Mouse (Mus musculus) midbrain, embryonic 10.5 days (tissue): Measurements from ENCODE around the gene Gm20479. TPM values are rescaled to one million over a fixed set of nuclear protein-coding genes. Genes with fewer than 3 reads are reported as not detected.

Experiments
- DNase-seq: peaks from one replicate; pipeline ENCODE4 v3.0.0-alpha.2; 2017; ENCODE audit warnings: low spot score
- H3K27ac ChIP-seq: fragments of 300-500 bp; sonication (generic); replicated peaks from 2 replicates; pipeline ENCODE4 v1.5.1; 2016; ENCODE audit warnings: mild to moderate bottlenecking
- H3K27me3 ChIP-seq: fragments of 300-500 bp; sonication (generic); 2 replicates; pipeline ENCODE4 v1.6.1; 2016; ENCODE audit warnings: low read depth, mild to moderate bottlenecking; ENCODE audit not compliant: poor library complexity, severe bottlenecking
- H3K36me3 ChIP-seq: fragments of 300-500 bp; sonication (generic); 2 replicates; pipeline ENCODE4 v1.6.1; 2016; ENCODE audit warnings: mild to moderate bottlenecking, moderate library complexity
- H3K4me1 ChIP-seq: fragments of 300-500 bp; sonication (generic); 2 replicates; pipeline ENCODE4 v1.6.1; 2016
- H3K4me3 ChIP-seq: fragments of 300-500 bp; sonication (generic); 2 replicates; pipeline ENCODE4 v1.5.1; 2016; ENCODE audit warnings: mild to moderate bottlenecking, moderate library complexity
- H3K9me3 ChIP-seq: fragments of 300-500 bp; sonication (generic); replicated peaks from 2 replicates; pipeline ENCODE4 v1.6.1; 2016; ENCODE audit warnings: mild to moderate bottlenecking
- WGBS: fragments of 180-500 bp; shearing (Covaris S2); methylation state at CpG from one replicate; pipeline ENCODE4 v1.1.7; 2016; 5-methylcytosine and 5-hydroxymethylcytosine counted together
- polyA plus RNA-seq: library from polyadenylated mRNA; unstranded; fragments of >200 nt; fragmentation: Nextera tagmentation; extraction: Ambion mirVana; gene quantifications from 2 replicates; pipeline ENCODE4 v1.2.1, GENCODE M21; 2016

Gene Gm20479
- polyA plus RNA-seq: 0.48 and 0.82 TPM in 2 replicates

DNA sequence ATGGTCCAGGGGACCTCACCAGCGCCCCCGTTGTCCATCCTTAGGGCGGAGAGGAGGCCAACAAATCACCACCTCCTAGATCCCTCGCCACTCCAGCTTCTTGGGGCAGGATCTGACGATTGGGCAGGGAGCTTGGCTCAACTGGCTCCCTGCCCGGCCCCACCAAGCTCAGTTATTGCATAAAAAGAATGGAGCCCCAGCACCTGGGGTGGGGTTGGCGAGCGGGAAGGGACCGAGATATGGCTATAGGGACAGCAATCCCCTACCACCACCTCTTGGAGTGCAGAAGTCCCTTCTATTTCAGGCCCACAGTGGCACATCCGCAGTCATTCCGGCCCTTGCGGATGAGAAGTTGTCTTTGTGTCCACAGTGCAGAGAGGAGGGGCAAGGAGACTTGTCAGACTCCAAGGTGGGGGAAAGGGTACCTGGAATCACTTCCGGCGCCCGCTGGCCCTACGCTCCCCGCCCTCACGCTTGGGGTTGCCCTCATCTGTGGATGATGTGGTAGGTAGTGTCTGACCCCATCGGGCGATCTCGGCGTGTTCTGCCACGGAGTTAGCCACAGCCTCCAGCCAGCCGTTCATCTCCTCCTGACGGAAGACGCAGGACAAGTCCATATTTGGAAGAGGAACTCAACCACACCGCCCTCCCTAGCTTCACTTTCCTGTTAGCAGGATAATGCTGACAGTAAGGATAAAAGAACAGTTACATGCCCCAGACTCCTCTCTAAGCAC, at the start of gene Gm20479:
TSS of gene Gm20479 (minus strand) at position 559 of the 734 bp plus-strand sequence.
- peaks cover 14% of the 10 kb centered on the region for H3K36me3 ChIP-seq
- DNase-seq: no peak
- H3K9me3 ChIP-seq: no peaks in the 10 kb centered on the region
- WGBS: 4% methylated on average over 27 of the region's 27 CpGs
- peak within 1 kb of the TSS; percentile 67 for H3K27ac ChIP-seq
- H3K4me3 ChIP-seq: peak within 1 kb of the TSS; percentile 83
- peaks cover 49% of the 10 kb centered on the region for H3K27me3 ChIP-seq
- H3K4me1 ChIP-seq: peaks cover 44% of the 10 kb centered on the region

DNA sequence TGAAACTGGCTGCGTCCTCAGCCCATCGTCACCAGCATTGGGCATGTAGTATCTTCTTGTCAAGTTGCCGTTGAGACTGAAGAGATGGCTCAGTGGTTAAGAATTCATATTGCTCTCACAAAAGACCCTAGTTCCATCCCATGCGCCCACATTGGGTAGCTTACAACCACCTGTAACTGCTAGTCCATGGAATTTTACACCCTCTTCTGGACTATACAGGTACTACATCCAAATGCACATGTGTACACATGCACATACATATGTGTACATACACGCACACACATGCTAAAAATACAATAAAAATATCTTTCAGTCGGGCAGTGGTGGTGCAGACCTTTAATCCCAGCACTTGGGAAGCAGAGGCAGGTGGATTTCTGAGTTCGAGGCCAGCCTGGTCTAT, 49.3 kb upstream of the Gm20479 start:
- no peak overlapping the region for H3K27ac ChIP-seq
- H3K36me3 ChIP-seq: no peaks in the 10 kb centered on the region
- WGBS: 79% methylated on average over 7 of the region's 7 CpGs
- H3K9me3 ChIP-seq: peaks cover 16% of the 10 kb centered on the region
- H3K4me1 ChIP-seq: peaks cover 26% of the 10 kb centered on the region
- no peak overlapping the region for H3K4me3 ChIP-seq
- no peak for DNase-seq
- H3K27me3 ChIP-seq: peaks cover 97% of the 10 kb centered on the region

DNA sequence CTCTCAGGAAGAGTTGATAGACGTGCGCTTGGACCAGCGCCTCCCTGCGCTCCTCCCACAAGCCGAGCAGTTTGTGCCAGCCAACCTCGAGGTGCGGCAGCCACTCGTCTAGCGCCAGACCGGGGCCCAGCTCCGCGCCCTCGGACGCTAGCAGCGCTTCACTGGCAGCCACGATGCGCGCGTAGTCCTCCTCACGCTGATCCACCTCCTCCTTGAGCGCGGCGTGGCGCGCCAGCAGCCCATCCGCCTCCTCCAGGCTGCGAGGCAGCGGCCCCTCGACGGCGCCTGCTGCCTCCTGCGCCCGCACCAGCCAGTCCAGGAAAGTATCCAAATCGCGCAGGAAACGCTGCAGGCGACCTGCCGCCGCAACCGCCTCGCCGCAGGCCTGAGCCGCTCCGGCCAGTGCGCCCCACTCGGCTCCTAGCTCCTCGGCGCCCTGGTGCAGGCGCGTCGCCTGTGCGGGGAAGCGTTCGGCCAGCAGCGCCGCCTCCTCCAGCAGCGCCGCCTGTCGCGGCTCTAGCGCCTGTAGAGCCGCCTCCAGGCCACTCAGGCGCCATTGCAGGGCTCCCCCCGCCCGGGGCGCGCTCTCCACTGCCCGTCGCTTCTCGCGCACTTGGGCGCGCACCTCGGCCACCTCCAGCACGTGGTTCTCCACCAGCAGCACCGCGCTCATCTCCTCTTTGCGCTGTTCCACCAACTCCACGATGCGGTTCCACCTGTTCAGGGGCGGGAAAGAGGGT, 47.2 kb upstream of the Gm20479 start:
- Histone ChIP-seq H3K27me3 (peaks cover 97% of the 10 kb centered on the region), H3K36me3 (no peaks in the 10 kb centered on the region), H3K27ac (no peak overlapping the region), H3K4me1 (peaks cover 27% of the 10 kb centered on the region), H3K4me3 (peak overlapping the region; percentile 35), H3K9me3 (peaks cover 16% of the 10 kb centered on the region)
- WGBS: 7% methylated on average over 81 of the region's 81 CpGs
- peak; percentile 27 for DNase-seq

DNA sequence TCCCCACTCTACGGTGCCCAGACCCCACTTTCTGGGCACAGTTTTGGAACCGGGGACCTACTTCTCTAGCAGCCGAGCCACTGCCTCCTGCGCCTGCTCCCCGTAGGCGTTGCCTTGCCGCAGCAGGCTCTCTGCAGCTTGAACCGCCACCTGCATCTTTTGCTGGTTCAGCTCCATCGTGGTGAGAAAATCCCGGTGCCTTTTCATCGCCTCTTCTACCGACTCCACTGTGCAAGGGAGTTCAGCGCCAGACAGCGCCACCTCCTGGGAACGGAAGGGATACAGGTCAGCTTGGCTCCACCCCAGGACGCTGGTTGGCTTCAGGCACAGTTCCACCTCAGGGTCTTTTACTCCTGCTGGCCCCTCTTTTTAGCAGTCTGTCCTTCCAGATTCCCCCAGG, 45.5 kb upstream of the Gm20479 start:
- Histone ChIP-seq H3K4me1 (peaks cover 13% of the 10 kb centered on the region), H3K27ac (no peak overlapping the region), H3K9me3 (peaks cover 16% of the 10 kb centered on the region), H3K4me3 (no peak overlapping the region), H3K27me3 (peaks cover 92% of the 10 kb centered on the region), H3K36me3 (no peaks in the 10 kb centered on the region)
- peak; percentile 66 for DNase-seq
- WGBS: 10% methylated on average over 16 of the region's 16 CpGs

DNA sequence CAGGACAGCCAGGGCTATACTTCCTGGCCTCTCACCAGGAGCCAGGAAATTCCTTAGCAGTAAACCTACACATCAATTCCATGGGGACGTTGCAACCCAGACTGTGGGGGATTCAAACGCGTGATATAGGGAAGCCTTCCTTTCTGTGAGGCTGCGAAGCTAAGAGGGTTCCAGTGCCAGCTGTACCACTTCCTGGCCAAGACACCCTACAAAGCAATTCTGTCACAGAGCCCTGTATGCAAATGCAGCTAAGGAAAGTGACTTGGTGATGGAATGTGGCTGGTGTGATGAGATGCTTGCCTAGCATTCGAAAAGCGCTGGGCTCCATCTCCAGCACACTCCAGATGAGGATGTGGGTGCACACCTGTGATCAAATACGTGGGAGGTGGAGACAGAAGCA, 43.3 kb upstream of the Gm20479 start:
- no peaks in the 10 kb centered on the region for H3K36me3 ChIP-seq
- WGBS: 81% methylated on average over 7 of the region's 7 CpGs
- H3K27me3 ChIP-seq: peaks cover 92% of the 10 kb centered on the region
- no peak overlapping the region for H3K4me3 ChIP-seq
- peaks cover 7% of the 10 kb centered on the region for H3K9me3 ChIP-seq
- H3K4me1 ChIP-seq: peaks cover 33% of the 10 kb centered on the region
- no peak for DNase-seq
- no peak overlapping the region for H3K27ac ChIP-seq

DNA sequence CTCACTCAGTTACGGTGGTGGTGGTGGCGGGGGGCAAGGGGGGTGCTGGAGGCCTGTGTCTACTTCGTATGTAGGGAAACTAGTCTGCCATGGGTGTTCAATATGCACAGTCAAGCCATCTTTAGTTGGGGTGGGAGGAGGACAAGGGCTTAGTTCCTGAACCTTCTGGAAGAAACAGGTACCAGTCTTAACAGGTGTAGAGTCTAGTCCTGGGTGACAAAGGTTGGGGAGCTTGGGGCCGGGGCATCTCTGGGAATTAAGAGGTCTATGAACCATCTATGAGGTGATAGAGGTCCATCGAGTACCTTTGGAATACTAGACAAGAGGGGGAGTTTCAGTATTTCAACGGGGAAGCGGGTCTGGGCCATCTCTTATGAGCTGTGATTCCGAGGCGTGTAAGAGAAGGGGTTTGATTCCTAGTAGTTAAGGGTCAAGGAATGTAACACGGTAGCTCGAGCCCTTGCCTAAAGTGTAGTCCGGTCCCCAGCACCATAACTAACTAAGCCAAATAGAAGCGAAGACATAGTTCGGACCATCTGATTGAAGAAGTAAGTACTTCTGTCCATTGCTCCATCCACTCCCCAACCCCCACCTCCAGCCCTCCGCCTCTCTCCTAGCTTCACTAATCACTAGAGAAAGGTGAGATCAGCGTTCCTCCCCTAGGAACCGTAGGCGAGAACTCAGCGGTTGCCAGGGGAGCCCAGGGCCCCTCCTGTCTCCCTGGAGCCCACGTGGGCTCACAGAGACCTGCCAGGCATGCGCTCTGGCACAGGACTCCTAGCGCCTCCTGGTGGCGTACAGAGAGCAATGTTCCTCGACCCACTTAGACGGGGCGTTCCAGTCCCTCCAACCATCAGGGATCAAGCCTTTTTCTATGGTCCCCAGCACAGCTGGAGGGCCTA, 40.1 kb upstream of the Gm20479 start:
- no peaks in the 10 kb centered on the region for H3K36me3 ChIP-seq
- no peaks in the 10 kb centered on the region for H3K9me3 ChIP-seq
- peaks cover 92% of the 10 kb centered on the region for H3K27me3 ChIP-seq
- DNase-seq: peak; percentile 65
- 18% methylated on average over 26 of the region's 26 CpGs for WGBS
- peak overlapping the region; percentile 61; the same call in 1 of the 2 replicates for H3K4me3 ChIP-seq
- no peak overlapping the region for H3K27ac ChIP-seq
- peaks cover 26% of the 10 kb centered on the region for H3K4me1 ChIP-seq

DNA sequence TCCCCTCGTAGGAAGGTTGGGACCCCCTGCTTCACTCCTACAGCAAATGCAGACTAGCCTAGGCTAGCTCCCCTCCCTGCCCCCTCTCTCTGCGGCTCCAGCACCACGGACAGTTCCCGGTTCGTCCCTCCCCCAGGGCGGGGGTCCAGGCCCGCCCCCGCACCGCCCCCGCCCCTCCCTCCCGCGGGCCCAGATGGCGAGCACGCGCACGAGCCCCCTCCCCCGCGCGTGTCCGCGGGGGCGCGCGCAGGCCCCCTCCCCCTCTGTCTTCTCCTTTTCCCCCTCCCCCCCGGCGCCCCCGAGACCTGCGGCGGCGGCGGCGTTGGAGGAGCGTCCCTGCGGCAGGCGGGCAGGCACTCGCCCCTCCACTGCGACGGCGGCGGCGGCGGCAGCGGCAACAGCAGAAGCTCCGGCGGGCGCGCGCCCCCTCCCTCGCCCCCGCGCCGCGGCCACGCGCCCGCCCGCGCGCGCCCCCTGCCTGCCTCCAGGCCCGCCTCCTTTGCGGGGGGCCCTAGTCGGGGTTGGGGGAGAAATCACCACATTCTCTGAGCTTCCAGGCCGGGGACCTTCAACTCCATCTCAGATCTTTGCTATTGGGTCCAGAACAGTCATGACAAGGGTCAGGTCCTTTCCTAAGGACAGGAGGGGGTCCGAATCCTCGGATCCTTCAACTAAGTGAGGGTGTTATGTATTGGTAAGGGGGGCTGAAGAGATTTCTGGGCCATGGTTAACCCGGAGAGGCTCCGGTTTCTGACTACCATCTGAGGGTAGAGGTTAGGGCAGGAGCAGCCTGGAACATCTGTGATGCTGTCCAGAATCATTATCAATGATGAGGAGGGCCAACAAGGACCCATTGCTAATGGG, 39.2 kb upstream of the Gm20479 start:
- peak overlapping the region; percentile 61; the same call in 1 of the 2 replicates for H3K27ac ChIP-seq
- no peaks in the 10 kb centered on the region for H3K9me3 ChIP-seq
- H3K36me3 ChIP-seq: no peaks in the 10 kb centered on the region
- H3K4me1 ChIP-seq: peaks cover 22% of the 10 kb centered on the region
- peak overlapping the region; percentile 61 for H3K4me3 ChIP-seq
- peaks cover 92% of the 10 kb centered on the region for H3K27me3 ChIP-seq
- 2% methylated on average over 56 of the region's 68 CpGs for WGBS
- peak; percentile 58 for DNase-seq

DNA sequence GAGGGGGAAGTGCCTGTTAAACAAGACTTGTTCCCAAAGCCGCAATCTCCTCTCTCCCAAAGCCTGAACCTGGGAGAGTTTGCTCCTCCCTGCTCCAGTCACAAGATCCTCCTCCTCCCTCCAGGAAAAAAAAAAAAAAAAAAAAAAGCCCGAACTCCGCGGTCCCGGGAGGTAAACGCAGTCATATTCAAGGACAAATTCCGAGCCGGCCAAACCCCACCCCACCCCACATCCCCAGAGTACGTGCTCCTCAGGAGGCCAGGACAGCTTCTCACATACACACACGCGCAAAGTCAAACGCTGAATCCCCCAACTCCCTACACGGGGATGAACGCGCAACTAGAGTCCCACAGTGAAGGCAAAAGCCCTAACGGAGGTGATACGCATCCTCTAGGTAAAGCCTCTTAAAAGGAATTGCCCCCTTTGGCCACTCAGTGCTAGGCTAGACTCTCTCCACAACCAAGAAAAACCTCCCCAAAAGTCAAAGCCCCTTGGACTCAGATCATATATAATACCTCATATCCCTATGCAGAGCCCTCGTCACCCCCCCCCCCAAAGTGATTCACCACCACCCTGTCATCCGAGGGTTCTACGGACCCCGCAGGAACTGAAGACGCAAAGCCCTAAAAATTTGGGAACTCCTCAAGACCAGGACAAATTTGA, 38.4 kb upstream of the Gm20479 start:
- H3K9me3 ChIP-seq: no peaks in the 10 kb centered on the region
- H3K4me1 ChIP-seq: peaks cover 22% of the 10 kb centered on the region
- no peak overlapping the region; the same call in 1 of the 2 replicates for H3K27ac ChIP-seq
- H3K4me3 ChIP-seq: peak overlapping the region; percentile 61
- DNase-seq: no peak
- peaks cover 92% of the 10 kb centered on the region for H3K27me3 ChIP-seq
- under 1% methylated on average over 22 of the region's 22 CpGs for WGBS
- no peaks in the 10 kb centered on the region for H3K36me3 ChIP-seq

DNA sequence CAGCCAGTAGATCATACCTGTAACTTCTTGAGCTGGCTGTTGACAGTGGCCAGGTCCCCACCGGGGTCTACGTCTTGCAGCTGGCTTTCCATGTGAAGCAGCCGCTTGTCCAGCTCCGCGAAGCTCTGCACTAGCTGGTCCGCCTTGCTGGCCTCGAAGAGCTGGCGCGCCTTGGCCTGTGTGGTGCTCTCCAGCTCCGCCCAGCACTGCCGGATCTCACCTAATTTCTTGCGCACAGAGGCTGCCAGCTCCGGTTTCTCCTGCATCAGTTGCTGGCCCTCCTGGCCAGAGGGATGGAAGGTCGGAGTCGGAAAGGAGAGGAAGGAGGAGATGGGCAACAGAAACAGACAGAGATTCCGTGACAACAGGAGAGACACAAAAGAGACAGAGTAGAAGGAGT, 34.2 kb upstream of the Gm20479 start:
- no peak overlapping the region for H3K4me3 ChIP-seq
- peaks cover 10% of the 10 kb centered on the region for H3K4me1 ChIP-seq
- H3K27ac ChIP-seq: no peak overlapping the region
- H3K36me3 ChIP-seq: no peaks in the 10 kb centered on the region
- 48% methylated on average over 16 of the region's 16 CpGs for WGBS
- H3K9me3 ChIP-seq: no peaks in the 10 kb centered on the region
- no peak for DNase-seq
- H3K27me3 ChIP-seq: peaks cover 63% of the 10 kb centered on the region

DNA sequence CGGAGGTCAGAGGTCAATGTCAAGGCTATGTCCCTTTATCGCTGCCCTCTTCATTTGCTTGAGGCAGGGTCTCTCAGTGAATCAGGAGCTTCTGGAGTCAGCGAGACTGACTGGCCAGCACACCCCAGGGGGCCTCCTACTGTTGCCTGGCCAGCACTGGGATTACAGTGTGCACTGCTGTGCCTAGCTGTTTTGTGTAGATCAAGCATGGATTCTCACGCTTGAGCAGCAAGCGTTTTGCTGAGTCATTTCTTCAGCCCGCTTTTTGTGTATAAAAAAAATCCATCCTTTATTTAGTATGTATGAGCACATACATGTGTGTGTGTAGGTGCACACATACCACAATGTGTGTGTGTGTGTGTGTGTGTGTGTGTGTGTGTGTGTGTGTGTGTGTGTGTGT, 32.0 kb upstream of the Gm20479 start:
- Histone ChIP-seq H3K4me3 (no peak overlapping the region), H3K36me3 (no peaks in the 10 kb centered on the region), H3K9me3 (no peaks in the 10 kb centered on the region), H3K27ac (no peak overlapping the region), H3K27me3 (peaks cover 45% of the 10 kb centered on the region), H3K4me1 (peaks cover 4% of the 10 kb centered on the region; the same call in 1 of the 2 replicates)
- 69% methylated on average over 6 of the region's 6 CpGs for WGBS
- DNase-seq: no peak

DNA sequence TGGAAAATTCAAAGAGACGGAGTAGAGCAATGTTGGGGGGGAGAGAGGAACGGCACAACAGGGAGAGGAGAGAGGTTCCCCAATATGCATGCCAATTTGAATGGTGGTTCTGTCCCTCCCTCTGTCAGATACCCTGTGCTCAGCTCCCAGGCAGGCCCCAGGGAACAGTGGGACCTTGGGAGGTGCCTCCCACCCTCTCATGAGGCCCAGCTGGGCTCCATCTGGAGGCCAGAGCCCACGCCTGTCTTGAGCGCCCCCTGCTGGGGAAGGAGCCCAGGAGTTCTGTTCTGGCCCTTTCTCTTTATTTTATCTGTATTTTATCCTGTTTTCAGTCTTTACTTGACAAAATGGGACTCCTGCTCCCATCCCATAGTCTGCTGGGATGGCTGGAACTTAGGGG, 27.5 kb upstream of the Gm20479 start:
- Histone ChIP-seq H3K9me3 (no peaks in the 10 kb centered on the region; the same call in 1 of the 2 replicates), H3K4me1 (peaks cover 4% of the 10 kb centered on the region; the same call in 1 of the 2 replicates), H3K27me3 (peaks cover 10% of the 10 kb centered on the region; the same call in 1 of the 2 replicates), H3K36me3 (no peaks in the 10 kb centered on the region), H3K27ac (0 out of 2 replicates have a peak overlapping the region, but pooled peaks have one; percentile 33), H3K4me3 (no peak overlapping the region)
- peak; percentile 58 for DNase-seq
- WGBS: 38% methylated on average over 4 of the region's 4 CpGs
